Mouse (Mus musculus): ENCODE measurements around the gene Wscd2. TPM values are rescaled to one million over a fixed set of nuclear protein-coding genes. Genes with fewer than 3 reads are reported as not detected.
"Not testable (repeated sequence)": the region's sequence is repeated elsewhere in the genome, so short reads cannot be mapped to it uniquely, and the experiment has no call there.

Gene Wscd2
- polyA plus RNA-seq, 2 experiments: 8.4 to 12.5 TPM

DNA sequence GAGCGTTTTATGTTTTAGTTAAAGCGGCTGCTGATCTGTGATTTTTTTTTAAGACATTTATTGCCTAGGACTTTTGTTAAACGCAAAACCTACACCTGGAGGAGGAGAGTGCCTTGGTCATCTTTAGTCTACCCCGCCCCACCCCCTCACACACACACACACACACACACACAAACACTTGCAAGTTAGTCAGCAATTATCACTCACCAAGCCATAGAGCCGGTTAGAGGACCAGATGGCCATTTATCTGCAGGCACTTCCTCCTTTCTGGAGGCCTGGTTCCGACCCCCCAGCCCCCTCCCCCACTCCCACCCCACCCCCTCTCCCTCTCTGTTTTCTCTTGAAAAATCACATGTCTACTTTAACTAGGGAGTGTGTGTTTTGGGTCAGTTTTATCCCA, 94.3 kb downstream of the Wscd2 start:
- H3K9ac ChIP-seq (ENCODE audit: low read depth, low read length, severe bottlenecking): no peak overlapping the region
- no peaks in the 10 kb centered on the region; the same call in 1 of the 2 replicates for H3K9me3 ChIP-seq (ENCODE audit: control insufficient read depth, low read length)
- H3K4me3 ChIP-seq (replicated peaks; ENCODE audit: low read length): no peak overlapping the region
- no peaks in the 10 kb centered on the region for H3K36me3 ChIP-seq (ENCODE audit: control insufficient read depth, insufficient read depth, low read length)
- no peak for ATAC-seq (ENCODE audit: low FRiP score, low read depth)
- H3K27ac ChIP-seq (replicated peaks; ENCODE audit: low read depth, low read length): no peak overlapping the region
- H3K27me3 ChIP-seq (ENCODE audit: control insufficient read depth, insufficient read depth, low read length): no peaks in the 10 kb centered on the region
- no peak overlapping the region for H3K4me2 ChIP-seq (replicated peaks; ENCODE audit: low read depth, low read length, severe bottlenecking)
- no peak for DNase-seq (ENCODE audit: low spot score)
- no peak for TF ChIP-seq POLR2A (IDR thresholded peaks at IDR 0.05; ENCODE audit: borderline replicate concordance, extremely low read depth, insufficient read depth, insufficient read length)
- 12% methylated on average over 6 of the region's 6 CpGs for WGBS
- peaks cover 6% of the 10 kb centered on the region; the same call in 1 of the 2 replicates for H3K4me1 ChIP-seq (ENCODE audit: control insufficient read depth, insufficient read depth, low read length)

DNA sequence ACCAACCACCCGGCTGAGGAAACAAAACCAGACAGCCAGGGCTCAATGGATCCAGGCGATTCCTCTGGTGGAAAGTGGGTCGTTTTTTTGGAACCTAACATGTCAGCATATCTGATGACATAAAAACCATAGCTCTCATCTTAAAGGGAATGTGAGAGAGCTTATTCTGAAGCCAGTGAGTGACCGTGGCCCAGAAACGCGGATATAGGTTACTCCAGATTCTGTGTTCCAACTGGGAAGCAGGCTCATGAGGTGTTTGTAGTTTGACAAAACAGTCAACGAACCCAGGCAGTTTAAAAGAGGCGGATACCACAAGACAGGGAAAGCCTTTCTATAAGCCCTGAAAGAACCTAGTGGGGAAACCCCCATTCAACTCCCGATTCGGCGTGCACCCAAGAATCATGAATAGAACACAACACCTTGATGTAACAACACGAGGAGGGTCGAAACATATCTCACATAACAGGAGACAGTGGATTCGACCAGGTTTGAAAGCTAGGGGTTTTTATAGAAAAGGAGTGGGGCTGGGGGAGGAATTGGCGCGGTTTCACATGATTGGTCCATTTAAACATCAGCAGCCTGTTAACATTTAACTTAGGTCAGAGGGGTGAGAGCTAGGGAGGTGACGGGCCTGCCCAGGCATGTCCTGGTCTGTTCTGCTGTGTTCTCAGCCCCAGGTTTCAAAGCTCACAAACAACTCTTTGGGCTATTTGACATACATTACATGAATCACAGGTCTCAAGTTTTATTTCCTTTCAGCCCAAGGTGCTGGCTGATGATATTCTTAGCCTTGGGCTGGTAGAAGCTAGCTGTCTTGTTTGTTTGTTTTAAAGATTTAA, 95.7 kb downstream of the Wscd2 start:
- H3K36me3 ChIP-seq (ENCODE audit: control insufficient read depth, insufficient read depth, low read length); H3K4me1 ChIP-seq (ENCODE audit: control insufficient read depth, insufficient read depth, low read length); ATAC-seq (ENCODE audit: low FRiP score, low read depth); H3K9ac ChIP-seq (ENCODE audit: low read depth, low read length, severe bottlenecking); H3K27ac ChIP-seq (replicated peaks; ENCODE audit: low read depth, low read length); H3K4me2 ChIP-seq (replicated peaks; ENCODE audit: low read depth, low read length, severe bottlenecking); H3K27me3 ChIP-seq (ENCODE audit: control insufficient read depth, insufficient read depth, low read length); H3K4me3 ChIP-seq (replicated peaks; ENCODE audit: low read length); H3K9me3 ChIP-seq (ENCODE audit: control insufficient read depth, low read length); DNase-seq (ENCODE audit: low spot score): not testable (repeated sequence)
- 63% methylated on average over 17 of the region's 17 CpGs for WGBS

DNA sequence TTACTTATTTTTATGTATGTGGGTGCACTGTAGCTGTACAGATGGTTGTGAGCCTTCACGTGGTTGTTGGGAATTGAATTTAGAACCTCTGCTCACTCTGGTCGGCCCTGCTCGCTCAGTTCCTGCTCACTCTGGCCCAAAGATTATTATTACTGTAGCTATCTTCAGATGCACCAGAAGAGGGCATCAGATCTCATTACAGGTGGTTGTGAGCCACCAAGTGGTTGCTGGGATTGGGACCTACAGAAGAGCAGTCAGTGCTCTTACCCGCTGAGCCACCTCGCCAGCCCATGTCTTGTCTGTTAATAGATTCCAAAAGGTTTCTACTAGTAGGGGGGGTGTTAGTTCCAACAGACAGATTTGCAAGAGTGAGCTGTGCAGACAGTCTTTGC, 96.3 kb downstream of the Wscd2 start:
- H3K9ac ChIP-seq (ENCODE audit: low read depth, low read length, severe bottlenecking); DNase-seq (ENCODE audit: low spot score); H3K27me3 ChIP-seq (ENCODE audit: control insufficient read depth, insufficient read depth, low read length); H3K4me2 ChIP-seq (replicated peaks; ENCODE audit: low read depth, low read length, severe bottlenecking); H3K36me3 ChIP-seq (ENCODE audit: control insufficient read depth, insufficient read depth, low read length); H3K9me3 ChIP-seq (ENCODE audit: control insufficient read depth, low read length); ATAC-seq (ENCODE audit: low FRiP score, low read depth); H3K4me3 ChIP-seq (replicated peaks; ENCODE audit: low read length); H3K27ac ChIP-seq (replicated peaks; ENCODE audit: low read depth, low read length): not testable (repeated sequence)
- WGBS: 52% methylated on average over 5 of the region's 5 CpGs
- peaks cover 11% of the 10 kb centered on the region for H3K4me1 ChIP-seq (ENCODE audit: control insufficient read depth, insufficient read depth, low read length)

DNA sequence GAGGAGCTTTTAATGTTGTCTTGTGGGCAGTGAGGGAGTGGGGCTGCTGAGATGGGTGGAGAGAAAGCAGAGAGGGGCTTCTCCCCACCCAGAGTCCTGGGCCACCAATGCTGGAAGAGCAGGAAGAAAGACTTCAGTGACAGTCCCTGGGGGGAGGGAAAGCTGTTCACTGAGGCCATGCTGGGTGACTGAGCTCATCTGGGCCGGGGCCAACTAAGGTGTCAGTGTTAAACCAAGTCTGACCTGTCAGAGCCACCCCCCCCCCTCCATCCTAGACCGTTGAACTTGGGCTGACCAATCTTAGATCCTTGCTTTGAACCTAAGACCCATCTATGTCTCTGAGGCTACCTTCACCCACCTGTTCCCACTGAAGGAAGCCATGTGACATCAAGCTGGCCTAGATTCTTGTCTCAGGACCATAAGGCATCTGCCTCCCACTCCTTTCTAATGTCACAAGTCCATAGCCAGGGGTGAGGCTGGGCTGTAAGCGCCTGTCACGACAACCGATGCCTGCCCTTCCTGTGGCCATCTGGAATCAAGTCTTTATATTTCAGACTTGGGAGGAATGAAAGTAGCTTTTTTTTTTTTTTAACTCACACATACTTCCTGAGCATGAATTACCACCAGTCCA, 100.0 kb downstream of the Wscd2 start:
- no peak for DNase-seq (ENCODE audit: low spot score)
- Histone ChIP-seq H3K27me3 (ENCODE audit: control insufficient read depth, insufficient read depth, low read length) (no peaks in the 10 kb centered on the region), H3K9ac (ENCODE audit: low read depth, low read length, severe bottlenecking) (no peak overlapping the region), H3K4me2 (replicated peaks; ENCODE audit: low read depth, low read length, severe bottlenecking) (no peak overlapping the region), H3K27ac (replicated peaks; ENCODE audit: low read depth, low read length) (no peak overlapping the region), H3K4me1 (ENCODE audit: control insufficient read depth, insufficient read depth, low read length) (peaks cover 8% of the 10 kb centered on the region; the same call in 1 of the 2 replicates), H3K9me3 (ENCODE audit: control insufficient read depth, low read length) (no peaks in the 10 kb centered on the region), H3K4me3 (replicated peaks; ENCODE audit: low read length) (no peak overlapping the region), H3K36me3 (ENCODE audit: control insufficient read depth, insufficient read depth, low read length) (no peaks in the 10 kb centered on the region)
- 44% methylated on average over 5 of the region's 5 CpGs for WGBS
- no peak for ATAC-seq (ENCODE audit: low FRiP score, low read depth)
- no peak for TF ChIP-seq POLR2A (IDR thresholded peaks at IDR 0.05; ENCODE audit: borderline replicate concordance, extremely low read depth, insufficient read depth, insufficient read length)

DNA sequence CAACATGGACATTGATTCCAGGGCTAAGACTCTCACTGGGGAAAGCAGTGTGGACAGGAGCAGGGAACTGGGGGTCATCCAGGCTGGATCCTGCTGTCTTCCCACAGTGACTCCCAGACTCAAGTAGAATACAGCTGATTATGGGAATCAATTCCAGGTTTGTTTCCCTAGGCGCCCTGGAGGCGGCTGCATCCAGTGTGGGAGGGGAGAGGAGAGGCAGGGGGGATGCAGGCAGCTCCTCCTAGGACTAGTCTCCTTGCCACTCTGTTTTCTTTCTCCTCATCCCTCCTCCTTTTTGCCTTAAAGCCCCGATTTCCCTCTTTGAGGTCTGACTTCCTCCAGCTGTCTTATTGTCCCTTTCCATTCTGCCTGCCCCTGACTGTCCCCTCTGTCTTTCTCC, 101.0 kb downstream of the Wscd2 start:
- 8% methylated on average over 1 of the region's 3 CpGs for WGBS
- DNase-seq (ENCODE audit: low spot score) (no peak), ATAC-seq (ENCODE audit: low FRiP score, low read depth) (no peak)
- TF ChIP-seq POLR2A (IDR thresholded peaks at IDR 0.05; ENCODE audit: borderline replicate concordance, extremely low read depth, insufficient read depth, insufficient read length): no peak
- Histone ChIP-seq H3K36me3 (ENCODE audit: control insufficient read depth, insufficient read depth, low read length) (no peaks in the 10 kb centered on the region), H3K4me1 (ENCODE audit: control insufficient read depth, insufficient read depth, low read length) (peaks cover 8% of the 10 kb centered on the region; the same call in 1 of the 2 replicates), H3K27me3 (ENCODE audit: control insufficient read depth, insufficient read depth, low read length) (no peaks in the 10 kb centered on the region), H3K27ac (replicated peaks; ENCODE audit: low read depth, low read length) (no peak overlapping the region), H3K9me3 (ENCODE audit: control insufficient read depth, low read length) (no peaks in the 10 kb centered on the region), H3K4me2 (replicated peaks; ENCODE audit: low read depth, low read length, severe bottlenecking) (no peak overlapping the region), H3K9ac (ENCODE audit: low read depth, low read length, severe bottlenecking) (no peak overlapping the region), H3K4me3 (replicated peaks; ENCODE audit: low read length) (no peak overlapping the region)

Measured in limb, embryonic 14.5 days (tissue).